9 mouse cellular contexts compared by ENCODE assay signal in the genomic region with DNA sequence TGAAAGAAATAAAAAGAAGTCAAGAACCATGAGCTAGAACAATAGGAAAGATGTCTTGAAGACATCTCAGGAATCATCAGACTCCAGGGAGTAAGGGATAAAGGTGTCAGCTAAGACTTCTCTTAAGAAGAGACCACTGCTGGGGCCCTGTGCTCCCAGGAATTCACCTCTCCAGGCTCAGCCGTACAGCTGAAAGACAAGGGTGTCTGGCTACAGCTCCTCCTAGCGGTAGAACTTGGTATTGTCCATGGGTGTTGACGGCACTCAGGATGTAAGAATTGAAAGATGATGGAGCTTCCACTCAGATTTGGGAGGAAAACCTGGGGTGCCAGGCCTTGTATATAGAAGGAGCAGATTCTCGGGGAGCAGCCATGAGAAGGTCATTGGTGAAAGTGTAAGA. TPM values are rescaled to one million over a fixed set of nuclear protein-coding genes. Genes with fewer than 3 reads are reported as not detected.
DNase-seq lines count a peak whose midpoint lies in the region; ATAC-seq and TF ChIP-seq lines count a peak whose summit lies in the region.
"Had no signal": no experiment of that assay in that cellular context is flagged by ENCODE, and none has a peak within 500 bp of the region (broad histone marks: within the 10 kb centered on the region; RNA-seq: fewer than 3 reads in every experiment).

No protein-coding gene starts in this region.

- H3K36me3 ChIP-seq in lung, embryonic 14.5 days (ENCODE audit: insufficient read depth), result no peaks in the 10 kb centered on the region

- no peak overlapping the region for H3K4me2 ChIP-seq in lung, embryonic 14.5 days

- no peaks in the 10 kb centered on the region for H3K9me3 ChIP-seq in lung, embryonic 14.5 days (ENCODE audit: low read depth, low read length)

- peak; percentile 85 for DNase-seq in 3T3-L1 (ENCODE audit: low read depth, low spot score)
- peak; percentile 79 to 81 for DNase-seq in CD8-positive naive resting alpha-beta T cell, adult 2 months (ENCODE audit: low read depth in 2 of 2, low spot score in 2 of 2)
- DNase-seq in brain, adult 2 months (ENCODE audit: low read depth, low spot score), result peak; percentile 84
- DNase-seq in fibroblast of lung, adult 2 months (ENCODE audit: low read depth), result peak; percentile 30
- peak; percentile 78 for DNase-seq in kidney, postnatal 14 days
- DNase-seq in lung, embryonic 14.5 days, result peak; percentile 90
- DNase-seq in right cerebral cortex, postnatal 36 days (ENCODE audit: low spot score in 2 of 2), result peak; percentile 31 to 50
- peak; percentile 64 to 67 for DNase-seq in urinary bladder, postnatal 36 days (ENCODE audit: low spot score in 2 of 2)

- H3K27me3 ChIP-seq in lung, embryonic 14.5 days (ENCODE audit: insufficient read depth, low read length), result no peaks in the 10 kb centered on the region

- H3K4me1 ChIP-seq in lung, embryonic 14.5 days (ENCODE audit: insufficient read depth), result no peaks in the 10 kb centered on the region

- H3K9ac ChIP-seq in lung, embryonic 14.5 days, result no peak overlapping the region

- TF ChIP-seq CTCF in lung, embryonic 14.5 days (IDR thresholded peaks at IDR 0.05; ENCODE audit: low read depth), result peak; percentile 96

- H3K27ac ChIP-seq in lung, embryonic 14.5 days (ENCODE audit: low read depth), result no peak overlapping the region

- no peak overlapping the region for H3K4me3 ChIP-seq in lung, embryonic 14.5 days (ENCODE audit: low read depth, low read length)

- ATAC-seq in lung, embryonic 14.5 days (ENCODE audit: insufficient read depth), result no peak

- under 1% methylated on average over 4 of the region's 4 CpGs for WGBS in lung, embryonic 14.5 days

RNA-seq across cellular contexts. Expression of a gene that starts 7.9 kb away (rescaled TPM):
- 0.09 TPM in 2 replicates for polyA plus RNA-seq in lung, embryonic 14.5 days (2014; fragmentation: Nextera tagmentation; extraction: Ambion mirVana)

RNA-seq across cellular contexts. Expression of a gene that starts 14.5 kb away (rescaled TPM):
- polyA plus RNA-seq in lung, embryonic 14.5 days (2014; fragmentation: Nextera tagmentation; extraction: Ambion mirVana), result 30.2 and 31.7 TPM in 2 replicates

RNA-seq across cellular contexts. Expression of a gene that starts 41.9 kb away (rescaled TPM):
- polyA plus RNA-seq in lung, embryonic 14.5 days (2014; fragmentation: Nextera tagmentation; extraction: Ambion mirVana), result 0.05 TPM in 1 of 2 replicates, not detected in the other
- polyA plus RNA-seq: heart, embryonic 16.5 days had no signal

RNA-seq across cellular contexts. Expression of a gene that starts 43.7 kb away (rescaled TPM):
- polyA plus RNA-seq in lung, embryonic 14.5 days (2014; fragmentation: Nextera tagmentation; extraction: Ambion mirVana), result 0.22 and 0.39 TPM in 2 replicates

RNA-seq across cellular contexts. Expression of a gene that starts 46.8 kb away (rescaled TPM):
- 13.4 and 14.2 TPM in 2 replicates for polyA plus RNA-seq in lung, embryonic 14.5 days (2014; fragmentation: Nextera tagmentation; extraction: Ambion mirVana)

Comparison
In these comparisons a context has a peak if more than half of its experiments do, and no peak if none do; other contexts are left out.
1. DNase-seq: peak in every context shown above with its lines; median percentile 90 in lung, embryonic 14.5 days; 85 in 3T3-L1; 84 in brain, adult 2 months; 80 in CD8-positive naive resting alpha-beta T cell, adult 2 months; 78 in kidney, postnatal 14 days; 66 in urinary bladder, postnatal 36 days; 40 in right cerebral cortex, postnatal 36 days; 30 in fibroblast of lung, adult 2 months.